Comparison of ENCODE assay signal across 8 mouse cellular contexts in genomic region chr15:27629800-27630600, GRCm38 (mm10). TPM values are rescaled to one million over a fixed set of nuclear protein-coding genes. Genes with fewer than 3 reads are reported as not detected.
DNase-seq lines count a peak whose midpoint lies in the region; ATAC-seq and TF ChIP-seq lines count a peak whose summit lies in the region.

No protein-coding gene starts in this region.

- in situ Hi-C loops in Patski (cut with MboI; ENCODE audit: low pct_unique_long_range_greater_than_20kb), result loop anchor here (25.0 kb wide), 1 partner anchor 557 kb away; no protein-coding TSS in a partner anchor

- POLR2A ChIA-PET in Patski (lab: Charles Lee), result no interaction called here

- peak overlapping the region; percentile 79 for H3K4me3 ChIP-seq in left cerebral cortex, adult 2 months
- peak overlapping the region; percentile 85 for H3K4me3 ChIP-seq in forebrain, embryonic 16.5 days (replicated peaks; ENCODE audit: low read length)
- H3K4me3 ChIP-seq in intestine, postnatal 0 days (ENCODE audit: low read depth, low read length), result peak overlapping the region; percentile 99

- intact Hi-C loops in left cerebral cortex, adult 2 months (cut with DNase I), result no loop called here
- intact Hi-C loops in left cerebral cortex, postnatal 25 days (cut with DNase I), result no loop called here

- peaks cover 18% of the 10 kb centered on the region for H3K4me1 ChIP-seq in forebrain, embryonic 16.5 days (replicated peaks; ENCODE audit: control insufficient read depth, insufficient read depth, low read length)
- 0 out of 2 replicates have a peak, but pooled peaks cover 2% of the 10 kb centered on the region for H3K4me1 ChIP-seq in intestine, postnatal 0 days (replicated peaks; ENCODE audit: control insufficient read depth, insufficient read depth, low read length)

- peak in 1 of 2 experiments; percentile 35 for DNase-seq in left cerebral cortex, adult 2 months (ENCODE audit: extremely low spot score in 1 of 2, low spot score in 2 of 2)
- DNase-seq in left cerebral cortex, postnatal 25 days (ENCODE audit: low spot score in 2 of 2), result no peak
- DNase-seq in Patski (ENCODE audit: low read depth, low spot score), result no peak
- DNase-seq in lung, postnatal 14 days, result peak; percentile 35
- peak; percentile 17 for DNase-seq in thymus, postnatal 14 days
- no peak for DNase-seq in frontal cortex, postnatal 14 days (ENCODE audit: low spot score in 2 of 2)

- H3K9me3 ChIP-seq in forebrain, embryonic 16.5 days (ENCODE audit: control insufficient read depth, low read length), result no peaks in the 10 kb centered on the region
- no peaks in the 10 kb centered on the region for H3K9me3 ChIP-seq in intestine, postnatal 0 days (ENCODE audit: control insufficient read depth)

- H3K27me3 ChIP-seq in Patski, result no peaks in the 10 kb centered on the region
- H3K27me3 ChIP-seq in forebrain, embryonic 16.5 days (replicated peaks; ENCODE audit: control insufficient read depth, insufficient read depth, low read length), result no peaks in the 10 kb centered on the region
- H3K27me3 ChIP-seq in intestine, postnatal 0 days (replicated peaks; ENCODE audit: control insufficient read depth, insufficient read depth, low read length), result no peaks in the 10 kb centered on the region

- H3K9ac ChIP-seq in forebrain, embryonic 16.5 days (replicated peaks; ENCODE audit: low read depth, low read length), result peak overlapping the region; percentile 85
- peak overlapping the region; percentile 91 for H3K9ac ChIP-seq in intestine, postnatal 0 days (ENCODE audit: low read depth, low read length)

- H3K36me3 ChIP-seq in forebrain, embryonic 16.5 days (ENCODE audit: control insufficient read depth, insufficient read depth), result 0 out of 2 replicates have a peak, but pooled peaks cover 3% of the 10 kb centered on the region
- H3K36me3 ChIP-seq in intestine, postnatal 0 days (ENCODE audit: control insufficient read depth, insufficient read depth), result peaks cover 3% of the 10 kb centered on the region; the same call in 1 of the 2 replicates

- CTCF ChIA-PET in Patski (lab: Charles Lee), result interaction anchor here (1.0 to 2.6 kb wide), 4 partner anchors 9 to 21 kb away, joined by 3 to 5 read pairs (median 4); no protein-coding TSS in a partner anchor

- TF ChIP-seq CTCF in left cerebral cortex, adult 2 months (IDR thresholded peaks at IDR 0.05), result no peak
- no peak for TF ChIP-seq CTCF in Patski (IDR thresholded peaks at IDR 0.05)
- TF ChIP-seq CTCF in intestine, postnatal 0 days (IDR thresholded peaks at IDR 0.05; ENCODE audit: low read depth), result no peak

- ATAC-seq in Patski, result peak; percentile 42
- ATAC-seq in forebrain, embryonic 16.5 days, result peak; percentile 72
- ATAC-seq in intestine, postnatal 0 days, result peak; percentile 67; the same call in 1 of the 2 replicates

- H3K27ac ChIP-seq in left cerebral cortex, adult 2 months, result 0 out of 2 replicates have a peak overlapping the region, but pooled peaks have one; percentile 13
- H3K27ac ChIP-seq in forebrain, embryonic 16.5 days (ENCODE audit: low read length), result no peak overlapping the region
- H3K27ac ChIP-seq in intestine, postnatal 0 days (ENCODE audit: low read depth, low read length), result peak overlapping the region; percentile 81

- peak overlapping the region; percentile 60 for H3K4me2 ChIP-seq in forebrain, embryonic 16.5 days (ENCODE audit: low read length)
- H3K4me2 ChIP-seq in intestine, postnatal 0 days (replicated peaks; ENCODE audit: low read depth), result peak overlapping the region; percentile 84

- WGBS in forebrain, embryonic 16.5 days, result under 1% methylated on average over 53 of the region's 53 CpGs
- 1% methylated on average over 49 of the region's 53 CpGs for WGBS in intestine, postnatal 0 days

RNA-seq across cellular contexts. Expression of gene Otulin, which starts 0.5 kb away (rescaled TPM):
- total RNA-seq in left cerebral cortex, adult 2 months (2021), result 10 to 100 TPM; 18.8 to 21.4 TPM
- total RNA-seq in left cerebral cortex, postnatal 25 days (2021), result 10 to 100 TPM; 21.2 to 23.3 TPM
- polyA plus RNA-seq in Patski (2021), result 42.4 TPM
- 27.9 and 28.0 TPM in 2 replicates for polyA plus RNA-seq in forebrain, embryonic 16.5 days (2015; fragmentation: Nextera tagmentation; extraction: Ambion mirVana)
- polyA plus RNA-seq in intestine, postnatal 0 days (2015; fragmentation: Nextera tagmentation; extraction: Ambion mirVana), result 29.9 and 30.8 TPM in 2 replicates

RNA-seq across cellular contexts. Expression of gene Otulinl, which starts 51.4 kb away (rescaled TPM):
- 10 to 100 TPM; 21.1 to 30.0 TPM for total RNA-seq in left cerebral cortex, adult 2 months (2021)
- total RNA-seq in left cerebral cortex, postnatal 25 days (2021), result 10 to 100 TPM; 32.3 to 38.7 TPM
- 2.1 TPM for polyA plus RNA-seq in Patski (2021)
- 13.6 and 15.3 TPM in 2 replicates for polyA plus RNA-seq in forebrain, embryonic 16.5 days (2015; fragmentation: Nextera tagmentation; extraction: Ambion mirVana)
- polyA plus RNA-seq in intestine, postnatal 0 days (2015; fragmentation: Nextera tagmentation; extraction: Ambion mirVana), result 8.9 and 9.0 TPM in 2 replicates

Comparison
In these comparisons a context has a peak if more than half of its experiments do, and no peak if none do; other contexts are left out.
1. DNase-seq: peak in lung, postnatal 14 days (single experiment) and thymus, postnatal 14 days (single experiment); none in left cerebral cortex, postnatal 25 days (0 of 2), Patski (single experiment) and frontal cortex, postnatal 14 days (0 of 2).
2. Peak in every context shown above with its lines, with median percentiles within 50 percentile points of each other: H3K4me3 ChIP-seq and ATAC-seq.